Mouse (Mus musculus) CH12.LX (cell line): ENCODE measurements at regions not wholly inside any gene's neighbourhood (a gene's known extent, or its start where the extent isn't known, plus 50 kb on each side); places are given as distances from the start of the nearest gene placed in this dataset.

ENCODE experiments used
- DNase-seq: peaks from one replicate; pipeline ENCODE4 v3.0.0-alpha.2; 2013; ENCODE audit errors: extremely low read depth
- H3K27ac ChIP-seq: 2 replicates; pipeline ENCODE4 v1.5.1; 2012; ENCODE audit warnings: low read depth, mild to moderate bottlenecking, control low read depth, moderate library complexity; ENCODE audit not compliant: insufficient read depth
- H3K27me3 ChIP-seq: replicated peaks from 2 replicates; pipeline ENCODE3; 2012; ENCODE audit warnings: inconsistent platforms
- H3K36me3 ChIP-seq, 2 experiments: replicated peaks in 1 of 2; 2 replicates each; pipeline versions ENCODE3 to v1.6.1; 2012; ENCODE audit warnings: inconsistent platforms in 1 of 2, low read length in 1 of 2, mild to moderate bottlenecking in 1 of 2, mixed read lengths in 1 of 2, moderate library complexity in 1 of 2; ENCODE audit not compliant: control insufficient read depth in 1 of 2, insufficient read depth in 1 of 2
- H3K4me1 ChIP-seq, 2 experiments: 2 replicates each; pipeline ENCODE4 v1.6.1; 2012; ENCODE audit warnings: inconsistent platforms in 1 of 2, moderate library complexity in 1 of 2; ENCODE audit not compliant: insufficient read depth in 2 of 2, control insufficient read depth in 1 of 2
- H3K4me2 ChIP-seq: 2 replicates; pipeline ENCODE4 v1.6.1; 2012; ENCODE audit warnings: low read depth, mild to moderate bottlenecking, control low read depth; ENCODE audit not compliant: poor library complexity, insufficient read depth, severe bottlenecking
- H3K4me3 ChIP-seq, 3 experiments: fragments of 150-350 bp in 1 of 3; sonication (generic) in 1 of 3; replicated peaks in 1 of 3; 2 replicates each; pipeline versions ENCODE3 to v1.5.1; 2011 to 2012; ENCODE audit warnings: low read depth in 2 of 3, low read length in 2 of 3, mild to moderate bottlenecking in 2 of 3, moderate library complexity in 2 of 3, control low read depth in 1 of 3, improper control_type of control experiment in 1 of 3, inconsistent platforms in 1 of 3, mixed read lengths in 1 of 3; ENCODE audit not compliant: poor library complexity in 1 of 3
- H3K79me2 ChIP-seq: replicated peaks from 2 replicates; pipeline ENCODE4 v1.6.1; 2012; ENCODE audit warnings: mild to moderate bottlenecking, moderate library complexity; ENCODE audit not compliant: control insufficient read depth, poor library complexity, insufficient read depth, severe bottlenecking; ENCODE audit errors: extremely low read depth
- H3K9ac ChIP-seq: 2 replicates; pipeline ENCODE4 v1.6.1; 2012; ENCODE audit warnings: low read depth, mild to moderate bottlenecking, control low read depth, moderate library complexity; ENCODE audit not compliant: insufficient read depth
- H3K9me3 ChIP-seq: replicated peaks from 2 replicates; pipeline ENCODE3; 2012; ENCODE audit warnings: low read length, inconsistent platforms, mixed read lengths
- BHLHE40 ChIP-seq: IDR thresholded peaks from 2 replicates; pipeline ENCODE4 v1.6.1; 2011; ENCODE audit warnings: mild to moderate bottlenecking, low read depth, low read length, improper control_type of control experiment
- CHD1 ChIP-seq: IDR thresholded peaks from 2 replicates; pipeline ENCODE4 v1.6.1; 2012; ENCODE audit warnings: low read depth, low read length, improper control_type of control experiment, inconsistent platforms
- CTCF ChIP-seq, 2 experiments: IDR thresholded peaks in 1 of 2; conservative IDR thresholded peaks in 1 of 2; 2 replicates each; pipeline ENCODE4 v1.5.1; 2011 to 2012; ENCODE audit warnings: low read depth in 2 of 2, low read length in 2 of 2, improper control_type of control experiment in 1 of 2, inconsistent platforms in 1 of 2, mild to moderate bottlenecking in 1 of 2, moderate library complexity in 1 of 2
- ETS1 ChIP-seq: conservative IDR thresholded peaks from 2 replicates; pipeline ENCODE4 v1.6.1; 2012; ENCODE audit warnings: low read depth, mild to moderate bottlenecking, inconsistent platforms, low read length, improper control_type of control experiment, moderate library complexity
- IRF4 ChIP-seq: IDR thresholded peaks from 2 replicates; pipeline ENCODE4 v1.6.1; 2014; ENCODE audit warnings: low read depth, mild to moderate bottlenecking, inconsistent platforms, low read length, improper control_type of control experiment
- JUN ChIP-seq: IDR thresholded peaks from 2 replicates; pipeline ENCODE4 v1.6.1; 2011; ENCODE audit warnings: low read depth, mild to moderate bottlenecking, low read length, improper control_type of control experiment, moderate library complexity; ENCODE audit not compliant: insufficient read depth
- MEF2A ChIP-seq: IDR thresholded peaks from 2 replicates; pipeline ENCODE4 v1.6.1; 2014; ENCODE audit warnings: low read depth, mild to moderate bottlenecking, inconsistent platforms, low read length, improper control_type of control experiment, borderline replicate concordance
- MYC ChIP-seq: IDR thresholded peaks from 2 replicates; pipeline ENCODE4 v1.6.1; 2011; ENCODE audit warnings: low read depth, mild to moderate bottlenecking, improper control_type of control experiment, low read length
- NELFE ChIP-seq: IDR thresholded peaks from 2 replicates; pipeline ENCODE4 v1.6.1; 2011; ENCODE audit warnings: low read depth, low read length, improper control_type of control experiment
- PAX5 ChIP-seq: IDR thresholded peaks from 2 replicates; pipeline ENCODE4 v1.6.1; 2012; ENCODE audit warnings: low read length, inconsistent platforms, mixed read lengths
- POLR2AphosphoS2 ChIP-seq: IDR thresholded peaks from 2 replicates; pipeline ENCODE4 v1.6.1; 2011; ENCODE audit warnings: low read depth, low read length, improper control_type of control experiment
- RAD21 ChIP-seq: IDR thresholded peaks from 2 replicates; pipeline ENCODE4 v1.6.1; 2011; ENCODE audit warnings: low read depth, mild to moderate bottlenecking, low read length, improper control_type of control experiment, moderate library complexity
- SMC3 ChIP-seq: IDR thresholded peaks from 2 replicates; pipeline ENCODE4 v1.6.1; 2011; ENCODE audit warnings: low read depth, low read length, improper control_type of control experiment
- TBP ChIP-seq: conservative IDR thresholded peaks from 2 replicates; pipeline ENCODE4 v1.6.1; 2011; ENCODE audit warnings: low read depth, low read length, improper control_type of control experiment
- TCF12 ChIP-seq: IDR thresholded peaks from 2 replicates; pipeline ENCODE4 v1.6.1; 2014; ENCODE audit warnings: low read depth, mild to moderate bottlenecking, inconsistent platforms, low read length, improper control_type of control experiment
- UBTF ChIP-seq: IDR thresholded peaks from 2 replicates; pipeline ENCODE4 v1.6.1; 2012; ENCODE audit warnings: low read depth, mild to moderate bottlenecking, inconsistent platforms, low read length, improper control_type of control experiment, moderate library complexity
- ZKSCAN1 ChIP-seq: IDR thresholded peaks from 2 replicates; pipeline ENCODE4 v1.6.1; 2012; ENCODE audit warnings: low read depth, inconsistent platforms, low read length, improper control_type of control experiment, borderline replicate concordance
- ZMIZ1 ChIP-seq: IDR thresholded peaks from 2 replicates; pipeline ENCODE4 v1.6.1; 2012; ENCODE audit warnings: low read depth, mild to moderate bottlenecking, inconsistent platforms, low read length, improper control_type of control experiment
- ZNF384 ChIP-seq: IDR thresholded peaks from 2 replicates; pipeline ENCODE4 v1.6.1; 2012; ENCODE audit warnings: low read depth, low read length, improper control_type of control experiment, inconsistent platforms
- dilution Hi-C: fragments of 300-500 bp; cut with MboI; formaldehyde crosslinking; loops from 2 replicates; pipeline ENCODE4 v1.14.3; 2020; ENCODE audit warnings: low sequenced_read_pairs; ENCODE audit not compliant: extremely low pct_unique_long_range_greater_than_20kb, extremely low pct_ligation_motif_present
- in situ Hi-C: fragments of 300-500 bp; cut with MboI; formaldehyde crosslinking; loops from 3 replicates; pipeline ENCODE4 v1.14.3; 2019; ENCODE audit warnings: low sequenced_read_pairs, low pct_ligation_motif_present, low pct_unique_long_range_greater_than_20kb, mixed read lengths

DNA sequence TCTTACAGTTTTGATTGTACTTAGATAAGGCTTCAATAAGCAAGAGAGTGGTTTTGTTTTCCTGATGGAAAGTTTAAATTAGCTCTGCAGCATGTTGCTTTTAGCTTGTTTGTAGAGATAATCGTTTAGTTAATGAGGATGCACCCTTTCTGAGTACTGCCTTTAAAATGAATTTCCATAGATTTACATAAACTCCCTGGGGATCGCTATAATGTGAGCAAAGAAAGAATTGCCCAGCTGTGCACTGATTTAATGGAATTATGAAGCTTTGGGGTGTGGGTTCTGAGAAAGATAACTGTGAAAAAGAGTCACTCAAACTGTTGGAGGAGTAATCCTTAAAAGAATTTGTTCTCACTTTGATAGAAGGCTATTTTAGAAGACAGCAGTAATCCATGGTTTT lies 91.9 kb upstream of the Stxbp5 start:
- no peaks in the 10 kb centered on the region for H3K27me3 ChIP-seq
- no peak overlapping the region for H3K9ac ChIP-seq
- no peaks in the 10 kb centered on the region for H3K36me3 ChIP-seq
- no peaks in the 10 kb centered on the region for H3K9me3 ChIP-seq
- no peaks in the 10 kb centered on the region for H3K79me2 ChIP-seq
- no peaks in the 10 kb centered on the region for H3K4me1 ChIP-seq
- in situ Hi-C loops (no loop called here), dilution Hi-C loops (no loop called here)
- no peak overlapping the region for H3K27ac ChIP-seq
- TF ChIP-seq SMC3 (no peak), CHD1 (no peak), ZMIZ1 (no peak)
- TF ChIP-seq, all 38 proteins: peak for 0
- no peak overlapping the region for H3K4me2 ChIP-seq
- no peak overlapping the region for H3K4me3 ChIP-seq
- DNase-seq, result no peak

DNA sequence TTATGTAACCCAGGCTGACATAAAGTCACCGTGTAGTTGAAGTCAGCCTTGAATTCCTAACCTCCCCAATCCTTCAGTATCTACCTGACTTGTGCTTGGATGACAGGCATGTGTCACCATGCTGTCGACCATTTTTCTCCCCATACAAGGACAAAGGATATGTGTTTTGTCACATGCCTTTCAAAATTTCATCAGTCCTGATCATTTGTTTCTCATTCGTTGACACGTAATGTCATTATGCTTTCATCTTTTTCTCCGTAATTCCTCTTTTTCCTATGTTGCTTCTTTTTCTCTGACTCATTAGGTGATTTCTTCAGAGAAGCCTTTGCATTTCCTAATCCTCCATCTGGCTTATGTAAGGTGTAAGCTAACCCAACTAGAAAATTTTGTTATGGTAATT lies 84.5 kb upstream of the Stxbp5 start:
- TF ChIP-seq BHLHE40 (no peak), POLR2AphosphoS2 (no peak), MYC (no peak), MEF2A (no peak), ZKSCAN1 (no peak), ZNF384 (no peak), IRF4 (no peak), RAD21 (no peak), CTCF (conservative IDR thresholded peaks at IDR 0.05 in 1 of 2, IDR thresholded peaks at IDR 0.05 in 1 of 2; ENCODE audit: low read depth in 2 of 2, low read length in 2 of 2) (no peak), UBTF (no peak), TBP (no peak), ETS1 (no peak), NELFE (no peak), PAX5 (no peak), TCF12 (no peak), JUN (no peak), ZMIZ1 (no peak)
- Histone ChIP-seq H3K4me2 (no peak overlapping the region), H3K27me3 (no peaks in the 10 kb centered on the region), H3K9me3 (no peaks in the 10 kb centered on the region), H3K4me3 (no peak overlapping the region), H3K27ac (no peak overlapping the region), H3K4me1 (no peaks in the 10 kb centered on the region), H3K36me3 (no peaks in the 10 kb centered on the region), H3K79me2 (no peaks in the 10 kb centered on the region), H3K9ac (no peak overlapping the region)
- dilution Hi-C loops, result no loop called here
- DNase-seq, result no peak
- in situ Hi-C loops, result no loop called here
